Mouse (Mus musculus): Measurements from ENCODE around the gene Pou2f1.

DNA sequence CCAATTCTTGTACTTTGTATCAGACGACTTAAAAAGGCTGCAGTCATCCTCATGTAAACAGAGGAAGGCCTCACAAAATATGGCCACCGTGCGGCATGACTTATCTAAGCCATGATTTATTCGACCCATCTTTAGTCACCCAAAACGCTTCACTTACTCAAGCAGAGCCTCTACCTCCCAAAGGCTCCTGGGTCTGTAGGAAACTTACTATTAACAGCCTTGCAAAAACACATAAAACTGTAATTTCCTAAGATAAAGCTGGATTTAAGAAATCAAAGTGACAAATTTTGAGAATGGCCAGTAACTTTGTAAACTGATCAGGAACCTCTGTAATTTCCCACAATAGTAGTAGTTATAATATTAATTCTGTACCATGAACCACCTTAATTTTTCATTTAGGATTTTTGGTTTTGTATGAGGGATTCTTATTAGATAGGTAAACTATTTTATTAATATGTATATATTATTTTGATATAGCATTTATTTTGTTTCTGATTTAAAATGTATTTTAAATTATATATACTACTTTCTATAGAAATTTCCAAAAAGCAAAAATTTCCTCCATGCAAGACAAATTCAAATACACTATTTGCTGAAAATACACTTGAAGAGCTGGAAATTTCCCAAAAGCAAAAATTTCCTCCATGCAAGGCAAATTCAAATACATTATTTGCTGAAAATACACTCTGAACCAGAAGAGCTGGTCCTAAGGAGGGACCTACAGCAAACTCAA lies 68.4 kb downstream of the Pou2f1 start:
- TF ChIP-seq POLR2A (IDR thresholded peaks at IDR 0.05; ENCODE audit: low read depth, low read length), result no peak
- TF ChIP-seq CTCF (conservative IDR thresholded peaks at IDR 0.05; ENCODE audit: insufficient read depth, insufficient read length, low read depth, low read length), result no peak
